ENCODE assay signal across 8 mouse cellular contexts in genomic region chr4:133251214-133251613, GRCm38 (mm10). TPM values are rescaled to one million over a fixed set of nuclear protein-coding genes. Genes with fewer than 3 reads are reported as not detected.
DNase-seq lines count a peak whose midpoint lies in the region; ATAC-seq and TF ChIP-seq lines count a peak whose summit lies in the region.

No protein-coding gene starts in this region.

- peaks cover 49% of the 10 kb centered on the region for H3K27me3 ChIP-seq in heart, embryonic 16.5 days (ENCODE audit: control insufficient read depth, insufficient read depth, low read length)
- H3K27me3 ChIP-seq in heart, adult 2 months (ENCODE audit: control insufficient read depth, insufficient read depth, low read length) = no peaks in the 10 kb centered on the region
- H3K27me3 ChIP-seq in forebrain, embryonic 13.5 days = peaks cover 88% of the 10 kb centered on the region
- peaks cover 26% of the 10 kb centered on the region for H3K27me3 ChIP-seq in neural tube, embryonic 14.5 days (ENCODE audit: control insufficient read depth, insufficient read depth, low read length)

- peak overlapping the region; percentile 73 for H3K4me2 ChIP-seq in heart, embryonic 16.5 days (ENCODE audit: low read depth, low read length)
- peak overlapping the region; percentile 64 for H3K4me2 ChIP-seq in forebrain, embryonic 13.5 days
- peak overlapping the region; percentile 50 for H3K4me2 ChIP-seq in neural tube, embryonic 14.5 days (ENCODE audit: low read depth, low read length)

- no peak for TF ChIP-seq CTCF in heart, adult 2 months (IDR thresholded peaks at IDR 0.05)

- no peaks in the 10 kb centered on the region for H3K36me3 ChIP-seq in heart, embryonic 16.5 days (ENCODE audit: control insufficient read depth, insufficient read depth)
- no peaks in the 10 kb centered on the region for H3K36me3 ChIP-seq in heart, adult 2 months (ENCODE audit: control insufficient read depth, insufficient read depth, low read length)
- H3K36me3 ChIP-seq in forebrain, embryonic 13.5 days (ENCODE audit: poor library complexity, severe bottlenecking) = no peaks in the 10 kb centered on the region
- no peaks in the 10 kb centered on the region for H3K36me3 ChIP-seq in neural tube, embryonic 14.5 days (ENCODE audit: control insufficient read depth, insufficient read depth, low read length)

- H3K79me2 ChIP-seq in heart, adult 2 months (replicated peaks; ENCODE audit: control insufficient read depth, insufficient read depth, low read length) = no peaks in the 10 kb centered on the region

- no peak for DNase-seq in heart, adult 2 months
- peak; percentile 38 to 53 for DNase-seq in cerebellum, postnatal 25 days
- peak; percentile 61 to 74 for DNase-seq in kidney, postnatal 4 days
- DNase-seq in left cerebral cortex, adult 11 months (ENCODE audit: low spot score) = no peak

- no peak for ATAC-seq in heart, embryonic 16.5 days (replicated peaks; ENCODE audit: extremely low read depth, insufficient read depth, low FRiP score)
- no peak for ATAC-seq in forebrain, embryonic 13.5 days
- ATAC-seq in neural tube, embryonic 14.5 days (ENCODE audit: low read depth) = no peak
- no peak for ATAC-seq in erythroid progenitor cell, adult 5-6 weeks (replicated peaks; ENCODE audit: low FRiP score, poor library complexity, severe bottlenecking)

- no peaks in the 10 kb centered on the region for H3K9me3 ChIP-seq in heart, embryonic 16.5 days (replicated peaks; ENCODE audit: control insufficient read depth, low read length)
- no peaks in the 10 kb centered on the region for H3K9me3 ChIP-seq in forebrain, embryonic 13.5 days (replicated peaks)
- no peaks in the 10 kb centered on the region for H3K9me3 ChIP-seq in neural tube, embryonic 14.5 days (ENCODE audit: control insufficient read depth, low read length)

- WGBS in heart, embryonic 16.5 days = 4% methylated on average over 30 of the region's 31 CpGs
- WGBS in heart, adult 2 months = 41% methylated on average over 31 of the region's 31 CpGs
- WGBS in forebrain, embryonic 13.5 days = 1% methylated on average over 31 of the region's 31 CpGs
- WGBS in neural tube, embryonic 14.5 days = under 1% methylated on average over 31 of the region's 31 CpGs

- H3K4me3 ChIP-seq in heart, embryonic 16.5 days (ENCODE audit: low read length) = peak overlapping the region; percentile 49
- no peak overlapping the region for H3K4me3 ChIP-seq in heart, adult 2 months
- peak overlapping the region; percentile 35 for H3K4me3 ChIP-seq in forebrain, embryonic 13.5 days
- peak overlapping the region; percentile 18 for H3K4me3 ChIP-seq in neural tube, embryonic 14.5 days (ENCODE audit: low read depth, low read length)

- TF ChIP-seq POLR2A in heart, adult 2 months (IDR thresholded peaks at IDR 0.05; ENCODE audit: insufficient read depth, low read depth, low read length) = no peak

- TF ChIP-seq EP300 in heart, adult 2 months (IDR thresholded peaks at IDR 0.05; ENCODE audit: insufficient read depth, low read depth, low read length) = no peak

- intact Hi-C loops in heart, adult 2 months (cut with DNase I) = loop anchor here (2.0 kb wide), 1 partner anchor 42 kb away; no protein-coding TSS in a partner anchor

- H3K27ac ChIP-seq in heart, embryonic 16.5 days (ENCODE audit: low read length) = no peak overlapping the region
- H3K27ac ChIP-seq in heart, adult 2 months = no peak overlapping the region
- H3K27ac ChIP-seq in forebrain, embryonic 13.5 days = no peak overlapping the region
- H3K27ac ChIP-seq in neural tube, embryonic 14.5 days (ENCODE audit: low read depth, low read length) = no peak overlapping the region

- H3K9ac ChIP-seq in heart, embryonic 16.5 days (ENCODE audit: low read length) = peak overlapping the region; percentile 61
- no peak overlapping the region for H3K9ac ChIP-seq in heart, adult 2 months (ENCODE audit: low read depth, low read length)
- peak overlapping the region; percentile 58 for H3K9ac ChIP-seq in forebrain, embryonic 13.5 days
- H3K9ac ChIP-seq in neural tube, embryonic 14.5 days (replicated peaks; ENCODE audit: low read depth, low read length) = 0 out of 2 replicates have a peak overlapping the region, but pooled peaks have one; percentile 21

- H3K4me1 ChIP-seq in heart, embryonic 16.5 days (ENCODE audit: control insufficient read depth, insufficient read depth, low read length) = peaks cover 9% of the 10 kb centered on the region
- H3K4me1 ChIP-seq in heart, adult 2 months (ENCODE audit: control insufficient read depth, insufficient read depth, low read length) = no peaks in the 10 kb centered on the region; the same call in 1 of the 2 replicates
- H3K4me1 ChIP-seq in forebrain, embryonic 13.5 days = peaks cover 11% of the 10 kb centered on the region
- H3K4me1 ChIP-seq in neural tube, embryonic 14.5 days (ENCODE audit: control insufficient read depth, insufficient read depth, low read length) = peaks cover 5% of the 10 kb centered on the region; the same call in 1 of the 2 replicates

RNA-seq across cellular contexts. Expression of gene Map3k6, which starts 10.6 kb away (rescaled TPM):
- 3.4 and 3.6 TPM in 2 replicates for polyA plus RNA-seq in heart, embryonic 16.5 days (2015; fragmentation: Nextera tagmentation; extraction: Ambion mirVana)
- 10 to 100 TPM; 16.3 to 27.3 TPM for total RNA-seq in heart, adult 2 months (2021)
- 12.0 and 15.7 TPM in 2 replicates for polyA plus RNA-seq in heart, adult 2 months (2012; rRNA removed)
- 0.92 and 1.0 TPM in 2 replicates for polyA plus RNA-seq in forebrain, embryonic 13.5 days (2015; fragmentation: Nextera tagmentation; extraction: Ambion mirVana)
- 2.6 and 2.9 TPM in 2 replicates for polyA plus RNA-seq in neural tube, embryonic 14.5 days (2014; fragmentation: Nextera tagmentation; extraction: Ambion mirVana)
- total RNA-seq in erythroid progenitor cell, adult 5-6 weeks (2015; ENCODE audit: low replicate concordance) = 4.2 TPM in 1 of 2 replicates, not detected in the other
- total RNA-seq in erythroid progenitor cell, adult 5-6 weeks (2017; ENCODE audit: low replicate concordance) = 8.1 TPM in 1 of 2 replicates, not detected in the other

RNA-seq across cellular contexts. Expression of gene Sytl1, which starts 11.7 kb away (rescaled TPM):
- 3.4 and 7.6 TPM in 2 replicates for polyA plus RNA-seq in heart, embryonic 16.5 days (2015; fragmentation: Nextera tagmentation; extraction: Ambion mirVana)
- under 1 TPM; 0.29 to 0.61 TPM for total RNA-seq in heart, adult 2 months (2021)
- polyA plus RNA-seq in heart, adult 2 months (2012; rRNA removed) = 0.53 and 0.80 TPM in 2 replicates
- 0.43 and 0.59 TPM in 2 replicates for polyA plus RNA-seq in forebrain, embryonic 13.5 days (2015; fragmentation: Nextera tagmentation; extraction: Ambion mirVana)
- polyA plus RNA-seq in neural tube, embryonic 14.5 days (2014; fragmentation: Nextera tagmentation; extraction: Ambion mirVana) = 0.12 and 0.21 TPM in 2 replicates
- 0.84 TPM in 1 of 2 replicates, not detected in the other for total RNA-seq in erythroid progenitor cell, adult 5-6 weeks (2015; ENCODE audit: low replicate concordance)
- total RNA-seq in erythroid progenitor cell, adult 5-6 weeks (2017; ENCODE audit: low replicate concordance) = 1.8 TPM in 1 of 2 replicates, not detected in the other

RNA-seq across cellular contexts. Expression of gene Tmem222, which starts 26.4 kb away (rescaled TPM):
- polyA plus RNA-seq in heart, embryonic 16.5 days (2015; fragmentation: Nextera tagmentation; extraction: Ambion mirVana) = 55.5 and 59.2 TPM in 2 replicates
- 10 to 100 TPM; 31.9 to 33.9 TPM for total RNA-seq in heart, adult 2 months (2021)
- polyA plus RNA-seq in heart, adult 2 months (2012; rRNA removed) = 48.3 and 72.9 TPM in 2 replicates
- polyA plus RNA-seq in forebrain, embryonic 13.5 days (2015; fragmentation: Nextera tagmentation; extraction: Ambion mirVana) = 85.8 and 94.5 TPM in 2 replicates
- 114 and 118 TPM in 2 replicates for polyA plus RNA-seq in neural tube, embryonic 14.5 days (2014; fragmentation: Nextera tagmentation; extraction: Ambion mirVana)
- 5.0 and 10.1 TPM in 2 replicates for total RNA-seq in erythroid progenitor cell, adult 5-6 weeks (2015; ENCODE audit: low replicate concordance)
- total RNA-seq in erythroid progenitor cell, adult 5-6 weeks (2017; ENCODE audit: low replicate concordance) = 9.8 and 11.3 TPM in 2 replicates

RNA-seq across cellular contexts. Expression of gene Gpr3, which starts 38.9 kb away (rescaled TPM):
- polyA plus RNA-seq in heart, embryonic 16.5 days (2015; fragmentation: Nextera tagmentation; extraction: Ambion mirVana) = 0.14 and 0.29 TPM in 2 replicates
- under 1 TPM in 1 of 2 experiments, not detected in 1; 0.11 TPM for total RNA-seq in heart, adult 2 months (2021)
- polyA plus RNA-seq in heart, adult 2 months (2012; rRNA removed) = 0.15 and 0.37 TPM in 2 replicates
- polyA plus RNA-seq in forebrain, embryonic 13.5 days (2015; fragmentation: Nextera tagmentation; extraction: Ambion mirVana) = 0.33 and 0.57 TPM in 2 replicates
- polyA plus RNA-seq in neural tube, embryonic 14.5 days (2014; fragmentation: Nextera tagmentation; extraction: Ambion mirVana) = 2.4 and 2.5 TPM in 2 replicates
- total RNA-seq in erythroid progenitor cell, adult 5-6 weeks (2015; ENCODE audit: low replicate concordance) = not detected in 2 replicates
- total RNA-seq in erythroid progenitor cell, adult 5-6 weeks (2017; ENCODE audit: low replicate concordance) = not detected in 2 replicates

RNA-seq across cellular contexts. Expression of gene Cd164l2, which starts 39.3 kb away (rescaled TPM):
- 0.66 TPM in 1 of 2 replicates, not detected in the other for polyA plus RNA-seq in heart, embryonic 16.5 days (2015; fragmentation: Nextera tagmentation; extraction: Ambion mirVana)
- not detected for total RNA-seq in heart, adult 2 months (2021)
- polyA plus RNA-seq in heart, adult 2 months (2012; rRNA removed) = 0.53 and 0.66 TPM in 2 replicates
- polyA plus RNA-seq in forebrain, embryonic 13.5 days (2015; fragmentation: Nextera tagmentation; extraction: Ambion mirVana) = 0.17 and 0.30 TPM in 2 replicates
- 0.82 and 2.0 TPM in 2 replicates for polyA plus RNA-seq in neural tube, embryonic 14.5 days (2014; fragmentation: Nextera tagmentation; extraction: Ambion mirVana)
- total RNA-seq in erythroid progenitor cell, adult 5-6 weeks (2015; ENCODE audit: low replicate concordance) = not detected in 2 replicates
- total RNA-seq in erythroid progenitor cell, adult 5-6 weeks (2017; ENCODE audit: low replicate concordance) = not detected in 2 replicates

Comparison
In these comparisons a context has a peak if more than half of its experiments do, and no peak if none do; other contexts are left out.
1. DNase-seq: peak in cerebellum, postnatal 25 days (2 of 2) and kidney, postnatal 4 days (2 of 2); none in heart, adult 2 months (0 of 2) and left cerebral cortex, adult 11 months (single experiment).
2. Peak in every context shown above with its lines, with median percentiles within 50 percentile points of each other: H3K4me2 ChIP-seq.